Mouse (Mus musculus) C2C12 (cell line): ENCODE measurements around the gene Il20rb.

Experiments used
- CEBPB ChIP-seq: IDR thresholded peaks from one replicate; pipeline ENCODE4 v1.6.1; 2011; ENCODE audit warnings: low read depth, mild to moderate bottlenecking, control low read depth, moderate library complexity
- CTCF ChIP-seq: IDR thresholded peaks from one replicate; pipeline ENCODE4 v1.5.1; 2011; ENCODE audit not compliant: control insufficient read depth, insufficient read depth, insufficient read length

- no peak for TF ChIP-seq CTCF
- TF ChIP-seq CEBPB, result no peak
Observed at GRCm38 (mm10) chr9:100505498-100505897, 18.9 kb upstream of the Il20rb start.
